Mouse (Mus musculus): Measurements from ENCODE around the gene Slpi.

Gene Slpi

GRCm38 (mm10) chr2:164421306-164421705, 32.4 kb upstream of the Slpi start:
- no peak for DNase-seq (ENCODE audit: low spot score in 2 of 2)

GRCm38 (mm10) chr2:164419489-164419888, 30.6 kb upstream of the Slpi start:
- DNase-seq (ENCODE audit: low spot score in 2 of 2), result no peak

GRCm38 (mm10) chr2:164418308-164418875, 29.5 kb upstream of the Slpi start:
- DNase-seq (ENCODE audit: low spot score in 2 of 2), result no peak

GRCm38 (mm10) chr2:164417198-164417597, 28.3 kb upstream of the Slpi start:
- no peak for DNase-seq (ENCODE audit: low spot score in 2 of 2)

GRCm38 (mm10) chr2:164414581-164414980, 25.7 kb upstream of the Slpi start:
- no peak for DNase-seq (ENCODE audit: low spot score in 2 of 2)

GRCm38 (mm10) chr2:164414167-164414566, 25.3 kb upstream of the Slpi start:
- no peak for DNase-seq (ENCODE audit: low spot score in 2 of 2)

- peak; percentile 58 to 78 for DNase-seq (ENCODE audit: low spot score in 2 of 2)
Measured at GRCm38 (mm10) chr2:164407708-164408107, 18.8 kb upstream of the Slpi start.

GRCm38 (mm10) chr2:164405519-164405918, 16.6 kb upstream of the Slpi start:
- no peak for DNase-seq (ENCODE audit: low spot score in 2 of 2)

- no peak for DNase-seq (ENCODE audit: low spot score in 2 of 2)
Measured at GRCm38 (mm10) chr2:164405060-164405459, 16.2 kb upstream of the Slpi start, which contains the start of gene Matn4. TSS of gene Matn4 (minus strand) at chr2:164405160.

GRCm38 (mm10) chr2:164404082-164404990, 15.4 kb upstream of the Slpi start:
- no peak for DNase-seq (ENCODE audit: low spot score in 2 of 2)

GRCm38 (mm10) chr2:164403396-164404081, 14.6 kb upstream of the Slpi start:
- no peak for DNase-seq (ENCODE audit: low spot score in 2 of 2)

GRCm38 (mm10) chr2:164402906-164403305, 14.0 kb upstream of the Slpi start, which contains the start of gene Rbpjl:
TSS of gene Rbpjl (plus strand) at chr2:164403141.
- peak; percentile 46 to 64 for DNase-seq (ENCODE audit: low spot score in 2 of 2)

GRCm38 (mm10) chr2:164396911-164397310, 8.0 kb upstream of the Slpi start:
- no peak for DNase-seq (ENCODE audit: low spot score in 2 of 2)

GRCm38 (mm10) chr2:164396076-164396475, 7.2 kb upstream of the Slpi start:
- no peak for DNase-seq (ENCODE audit: low spot score in 2 of 2)

GRCm38 (mm10) chr2:164393126-164393525, 4.2 kb upstream of the Slpi start:
- no peak for DNase-seq (ENCODE audit: low spot score in 2 of 2)

GRCm38 (mm10) chr2:164389499-164389898, 604 bp upstream of the Slpi start:
- peak; percentile 93 to 96 for DNase-seq (ENCODE audit: low spot score in 2 of 2)

- DNase-seq (ENCODE audit: low spot score in 2 of 2), result peak in 1 of 2 experiments; percentile 52
Measured at GRCm38 (mm10) chr2:164386953-164387352, 1.9 kb downstream of the Slpi start.

- DNase-seq (ENCODE audit: low spot score in 2 of 2), result peak in 1 of 2 experiments; percentile 67
Measured at GRCm38 (mm10) chr2:164385927-164386763, 2.8 kb downstream of the Slpi start.

GRCm38 (mm10) chr2:164383656-164384399, 5.1 kb downstream of the Slpi start:
- DNase-seq (ENCODE audit: low spot score in 2 of 2), result no peak

- no peak for DNase-seq (ENCODE audit: low spot score in 2 of 2)
Measured at GRCm38 (mm10) chr2:164382971-164383370, 5.9 kb downstream of the Slpi start.

- no peak for DNase-seq (ENCODE audit: low spot score in 2 of 2)
Measured at GRCm38 (mm10) chr2:164381726-164382125, 7.2 kb downstream of the Slpi start.
